Mouse (Mus musculus): Measurements from ENCODE around the gene Gm20388.

GRCm38 (mm10) chr8:124039351-124039750 lies 4128.7 kb downstream of the Gm20388 start:
- no peak for TF ChIP-seq POLR2A (IDR thresholded peaks at IDR 0.05; ENCODE audit: borderline replicate concordance, insufficient read depth, low read length)
- no peak for TF ChIP-seq CTCF (IDR thresholded peaks at IDR 0.05; ENCODE audit: borderline replicate concordance, insufficient read depth, low read depth, low read length)
